Mouse (Mus musculus) neural tube, embryonic 10.5 days (tissue): Measurements from ENCODE around the gene Cldn15.
"Not testable (repeated sequence)": the region's sequence is repeated elsewhere in the genome, so short reads cannot be mapped to it uniquely, and the experiment has no call there.

Experiments
- DNase-seq: peaks from one replicate; pipeline ENCODE4 v3.0.0-alpha.2; 2017; ENCODE audit warnings: low spot score; ENCODE audit errors: extremely low spot score

The Cldn15 gene

GRCm38 (mm10) chr5:136949551-136950336 is 16.7 kb upstream of the Cldn15 start:
- not testable (repeated sequence) for DNase-seq

GRCm38 (mm10) chr5:136950521-136950920 is 15.9 kb upstream of the Cldn15 start:
- no peak for DNase-seq

- no peak for DNase-seq
Measured at GRCm38 (mm10) chr5:136952153-136952552, 14.3 kb upstream of the Cldn15 start.

- peak; percentile 96 for DNase-seq
Measured at GRCm38 (mm10) chr5:136953015-136953414, 13.4 kb upstream of the Cldn15 start, which contains the start of gene Fis1. Fis1 (plus strand) TSS chr5:136953275.

- no peak for DNase-seq
Measured at GRCm38 (mm10) chr5:136953440-136953951, 12.9 kb upstream of the Cldn15 start.

GRCm38 (mm10) chr5:136955622-136956021 is 10.8 kb upstream of the Cldn15 start:
- no peak for DNase-seq

GRCm38 (mm10) chr5:136957250-136957649 is 9.2 kb upstream of the Cldn15 start:
- no peak for DNase-seq

GRCm38 (mm10) chr5:136958991-136959605 is 7.3 kb upstream of the Cldn15 start:
- DNase-seq = no peak

- no peak for DNase-seq
Measured at GRCm38 (mm10) chr5:136960053-136960452, 6.4 kb upstream of the Cldn15 start.

GRCm38 (mm10) chr5:136961334-136961982 is 5.0 kb upstream of the Cldn15 start:
- no peak for DNase-seq

GRCm38 (mm10) chr5:136961983-136962461 is 4.4 kb upstream of the Cldn15 start:
- DNase-seq = peak; percentile 95

GRCm38 (mm10) chr5:136962501-136962900 is 3.9 kb upstream of the Cldn15 start:
- DNase-seq = peak; percentile 88

- DNase-seq = no peak
Measured at GRCm38 (mm10) chr5:136962966-136963540, 3.4 kb upstream of the Cldn15 start.

- DNase-seq = no peak
Measured at GRCm38 (mm10) chr5:136965210-136965609, 1.2 kb upstream of the Cldn15 start.

GRCm38 (mm10) chr5:136965686-136966085 is 730 bp upstream of the Cldn15 start:
- no peak for DNase-seq

- no peak for DNase-seq
Measured at GRCm38 (mm10) chr5:136966861-136967455, 542 bp downstream of the Cldn15 start.

GRCm38 (mm10) chr5:136967592-136967991 is 1.2 kb downstream of the Cldn15 start:
- DNase-seq = no peak

- peak; percentile 40 for DNase-seq
Measured at GRCm38 (mm10) chr5:136970703-136971102, 4.3 kb downstream of the Cldn15 start.

GRCm38 (mm10) chr5:136973670-136974069 is 7.3 kb downstream of the Cldn15 start:
- DNase-seq = no peak

- no peak for DNase-seq
Measured at GRCm38 (mm10) chr5:136977769-136978168, 11.4 kb downstream of the Cldn15 start.

GRCm38 (mm10) chr5:136979762-136980161 is 13.3 kb downstream of the Cldn15 start:
- no peak for DNase-seq
